Mouse (Mus musculus): ENCODE measurements around the gene Ceacam9. TPM values are rescaled to one million over a fixed set of nuclear protein-coding genes. Genes with fewer than 3 reads are reported as not detected.

Ceacam9 gene
- total RNA-seq, 2 experiments from 2014 or later, result not detected

DNA sequence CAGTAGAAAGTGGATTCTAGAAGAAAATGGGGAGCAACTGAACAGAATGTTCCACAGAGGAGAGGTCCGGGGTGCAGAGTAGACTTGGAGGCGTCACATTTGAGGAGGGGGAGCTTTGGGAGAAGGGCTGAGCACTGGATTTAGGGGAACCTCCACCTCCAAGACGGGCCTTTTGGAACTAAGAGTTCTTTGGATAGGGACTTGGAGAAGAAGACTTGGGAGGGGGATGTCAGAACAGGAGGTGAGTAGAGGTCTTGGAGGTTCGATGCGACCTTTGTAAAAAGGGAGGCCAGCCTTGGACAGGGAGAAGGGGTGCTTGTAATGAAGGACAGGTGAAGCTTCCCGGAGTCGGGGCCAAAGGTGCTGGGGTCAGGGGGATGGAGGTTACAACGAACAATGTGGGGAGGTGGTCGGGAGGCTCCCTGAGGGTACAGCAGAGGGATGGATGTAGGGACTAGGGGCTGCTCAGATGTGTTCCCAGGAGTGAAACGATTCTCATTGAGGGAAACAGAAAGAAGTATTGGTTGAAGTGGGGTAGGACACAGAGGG, 17.4 kb downstream of the Ceacam9 start:
- no peak for DNase-seq (ENCODE audit: low spot score in 2 of 2)

DNA sequence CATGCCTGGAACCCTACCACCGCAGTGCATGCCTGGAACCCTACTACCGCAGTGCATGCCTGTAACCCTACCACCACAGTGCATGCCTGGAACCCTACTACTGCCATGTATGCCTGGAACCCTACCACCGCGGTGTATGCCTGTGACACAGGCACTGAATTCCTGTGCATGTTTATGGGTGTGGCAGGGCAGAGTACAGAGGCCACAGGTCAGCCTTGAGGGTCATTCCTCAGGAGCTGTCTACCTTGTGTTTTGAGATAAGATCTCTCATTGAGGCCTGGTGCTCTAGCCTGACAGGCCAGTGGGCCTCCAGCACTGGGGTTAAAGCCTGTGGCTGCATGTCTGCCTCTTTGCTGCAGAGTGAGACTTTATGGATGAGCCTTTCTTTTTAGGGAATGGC, 23.6 kb downstream of the Ceacam9 start:
- DNase-seq (ENCODE audit: low spot score in 2 of 2), result no peak

DNA sequence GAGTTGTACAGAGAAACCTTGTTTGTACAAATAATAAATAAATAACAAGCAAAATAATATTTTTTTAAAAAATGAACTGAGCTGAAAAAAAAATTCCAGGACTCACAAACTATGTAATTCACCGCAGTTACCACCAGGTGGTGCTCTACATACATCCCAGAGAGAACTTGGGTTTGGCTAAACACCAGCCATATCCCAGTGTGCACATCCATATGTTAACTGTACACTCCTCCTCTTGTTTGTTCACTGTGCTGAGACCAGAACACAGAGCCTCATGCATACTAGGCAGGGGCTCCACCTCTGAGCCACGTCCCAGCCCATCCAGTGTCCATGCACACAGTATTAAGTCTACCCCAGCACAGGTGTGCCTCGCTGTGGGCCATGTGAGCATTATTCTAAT, 24.4 kb downstream of the Ceacam9 start:
- DNase-seq (ENCODE audit: low spot score in 2 of 2), result peak in 1 of 2 experiments; percentile 31

DNA sequence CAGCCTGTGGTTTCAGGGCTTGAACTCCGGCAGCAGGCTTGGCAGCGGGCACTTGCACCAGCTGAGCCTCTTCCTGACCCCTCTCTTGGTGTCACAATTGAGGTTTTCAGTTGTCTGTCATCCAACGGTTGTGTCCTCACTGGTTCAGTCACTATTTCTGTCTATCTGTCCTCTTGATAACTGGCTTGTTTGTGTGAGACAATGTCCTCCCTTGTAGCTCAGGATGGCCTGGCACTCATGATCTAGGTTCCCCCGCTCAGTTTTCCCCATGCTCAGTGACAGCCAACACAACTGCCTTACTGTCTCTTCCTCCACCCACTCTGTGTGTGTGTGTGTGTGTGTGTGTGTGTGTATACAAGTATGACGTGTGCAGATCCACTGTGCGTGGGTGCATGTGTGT, 25.9 kb downstream of the Ceacam9 start:
- no peak for DNase-seq (ENCODE audit: low spot score in 2 of 2)

DNA sequence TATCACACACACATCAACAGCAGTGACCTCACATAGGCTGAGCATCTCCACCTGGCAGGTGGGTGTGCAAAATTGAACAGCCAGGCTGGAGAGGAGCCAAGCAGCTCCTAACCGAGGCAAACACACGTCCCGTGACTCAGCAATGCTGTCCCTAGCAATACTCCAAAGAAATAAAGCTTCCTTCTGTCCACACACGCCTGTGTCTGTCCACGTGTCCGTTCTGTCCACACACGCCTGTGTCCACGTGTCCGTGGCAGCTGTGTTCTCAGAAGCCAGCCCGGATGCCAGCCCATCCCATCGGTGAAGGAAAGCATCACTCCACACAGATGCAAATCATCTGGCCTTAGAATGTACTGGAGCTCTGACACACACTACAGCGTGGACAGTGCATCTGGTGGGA, 30.3 kb downstream of the Ceacam9 start:
- DNase-seq (ENCODE audit: low spot score in 2 of 2), result no peak

DNA sequence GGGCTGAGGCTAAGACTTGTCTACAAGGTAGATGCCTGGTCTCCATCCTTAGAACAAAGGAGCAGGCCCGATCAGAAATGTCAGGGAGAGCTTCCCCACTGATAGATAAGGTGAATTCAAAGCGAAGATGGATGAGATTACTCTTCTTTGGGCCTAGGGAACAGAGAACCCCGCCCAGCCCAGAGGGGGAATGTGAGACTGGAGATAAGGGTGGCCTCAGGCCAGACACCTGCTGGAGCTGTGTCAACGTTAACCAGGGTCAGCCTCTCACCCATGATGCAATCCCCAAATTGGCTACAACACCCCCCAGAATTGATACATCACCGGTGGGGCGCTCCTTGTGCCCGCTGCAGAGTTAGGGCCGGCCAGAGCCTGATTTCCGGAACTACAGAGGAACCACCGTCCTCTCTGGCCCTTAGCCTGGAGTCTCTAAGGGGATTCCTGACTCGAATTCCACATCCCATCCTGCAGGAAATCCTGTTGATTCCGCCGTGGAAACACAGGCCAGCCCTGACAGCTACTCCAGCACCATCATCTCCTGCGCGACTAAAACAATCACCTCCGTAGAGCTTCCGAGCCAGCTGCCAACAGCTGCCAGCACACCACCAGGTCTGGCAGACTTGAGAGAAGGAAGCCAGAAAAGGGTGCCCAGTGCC, 33.8 kb downstream of the Ceacam9 start:
- DNase-seq (ENCODE audit: low spot score in 2 of 2), result no peak

DNA sequence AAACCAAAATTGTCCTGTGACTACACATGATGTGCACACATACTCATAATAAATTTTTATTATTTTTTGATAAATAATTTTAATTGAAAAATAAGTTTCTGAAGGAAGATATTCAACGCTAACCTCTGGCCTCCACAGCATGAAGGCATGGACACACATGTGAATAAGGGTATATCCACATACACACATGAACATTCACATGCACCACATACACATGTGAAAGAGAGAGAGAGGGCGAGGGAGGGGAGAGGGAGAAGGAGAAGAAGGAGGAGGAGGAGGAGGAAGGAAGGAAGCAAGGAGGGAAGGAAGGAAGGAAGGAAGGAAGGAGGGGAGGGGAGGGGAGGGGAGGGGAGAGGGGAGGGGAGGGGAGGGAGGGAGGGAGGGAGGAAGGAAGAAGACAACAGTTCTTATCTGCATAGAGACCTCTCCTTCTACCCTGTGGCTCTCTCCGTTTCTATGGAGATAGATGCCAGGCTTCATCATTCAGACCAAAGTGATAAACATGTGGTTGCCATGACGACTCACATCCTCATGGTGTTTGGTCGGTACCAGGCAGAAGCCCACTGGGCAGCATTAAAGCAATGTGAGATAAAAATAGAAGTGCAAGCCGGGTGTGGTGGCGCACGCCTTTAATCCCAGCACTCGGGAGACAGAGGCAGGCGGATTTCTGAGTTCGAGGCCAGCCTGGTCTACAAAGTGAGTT, 37.3 kb downstream of the Ceacam9 start:
- DNase-seq (ENCODE audit: low spot score in 2 of 2), result no peak

DNA sequence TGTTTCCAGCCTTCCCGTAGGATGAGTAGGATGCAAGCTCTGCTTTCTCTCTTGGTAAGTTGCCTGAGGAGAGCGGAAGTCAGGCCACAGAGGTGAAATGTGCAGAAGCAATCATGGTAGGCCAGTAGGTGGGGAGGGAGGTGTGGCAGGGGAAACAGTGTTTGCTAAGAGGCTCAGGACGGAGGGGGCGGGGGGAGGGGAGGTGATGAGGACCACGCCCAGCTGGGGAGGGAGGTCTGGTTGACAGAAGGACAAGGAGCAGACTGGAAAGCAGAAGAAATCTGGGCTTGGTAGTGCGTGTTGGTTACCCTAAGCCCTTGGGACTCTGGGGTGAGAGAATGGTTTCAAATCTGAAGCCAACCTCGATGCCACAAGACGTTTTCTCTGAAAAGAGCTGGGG, 38.6 kb downstream of the Ceacam9 start:
- no peak for DNase-seq (ENCODE audit: low spot score in 2 of 2)

DNA sequence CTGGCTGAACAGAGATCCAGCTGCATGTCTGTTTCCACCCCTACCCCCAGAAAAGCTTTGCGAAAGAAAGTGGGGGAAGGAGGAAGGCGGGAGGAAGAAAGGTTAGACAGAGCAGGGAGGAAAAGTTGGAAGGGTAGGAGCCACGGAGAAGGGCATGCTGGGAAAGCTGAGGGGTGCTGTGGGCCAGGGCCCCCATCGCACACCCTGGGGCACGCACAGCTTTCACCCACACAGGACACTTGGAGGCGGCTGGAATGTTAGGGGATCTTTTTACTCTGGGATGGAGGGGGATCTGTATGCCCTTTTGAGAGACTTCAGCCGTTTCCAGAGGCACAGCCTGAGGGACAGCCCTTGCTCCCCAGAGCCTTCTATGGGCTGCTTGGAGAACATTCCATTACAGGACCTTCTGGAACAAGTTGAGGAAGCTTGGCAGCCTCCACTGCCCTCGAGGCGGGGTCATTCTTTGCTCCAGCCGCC, 39.3 kb downstream of the Ceacam9 start:
- DNase-seq (ENCODE audit: low spot score in 2 of 2), result no peak

DNA sequence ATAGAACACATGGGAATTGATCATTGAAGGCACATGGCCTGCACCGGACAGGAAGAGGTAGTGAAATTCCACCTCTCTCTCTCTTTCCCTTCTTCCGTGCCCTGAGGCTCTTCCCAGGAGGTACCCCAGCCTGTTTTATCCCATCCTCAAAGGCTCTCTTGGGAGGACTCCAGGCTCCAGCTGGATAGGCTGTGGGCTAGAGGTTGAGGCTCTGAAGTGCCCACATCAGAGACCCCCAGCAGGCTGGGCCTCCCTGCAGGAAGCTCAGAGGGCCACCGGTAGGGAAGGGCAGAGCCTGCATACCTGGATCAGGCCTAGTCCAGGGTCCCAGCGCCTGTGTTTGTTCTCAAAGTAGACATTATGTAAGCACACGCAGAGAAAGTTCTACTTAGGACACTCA, 39.9 kb downstream of the Ceacam9 start:
- DNase-seq (ENCODE audit: low spot score in 2 of 2), result no peak

DNA sequence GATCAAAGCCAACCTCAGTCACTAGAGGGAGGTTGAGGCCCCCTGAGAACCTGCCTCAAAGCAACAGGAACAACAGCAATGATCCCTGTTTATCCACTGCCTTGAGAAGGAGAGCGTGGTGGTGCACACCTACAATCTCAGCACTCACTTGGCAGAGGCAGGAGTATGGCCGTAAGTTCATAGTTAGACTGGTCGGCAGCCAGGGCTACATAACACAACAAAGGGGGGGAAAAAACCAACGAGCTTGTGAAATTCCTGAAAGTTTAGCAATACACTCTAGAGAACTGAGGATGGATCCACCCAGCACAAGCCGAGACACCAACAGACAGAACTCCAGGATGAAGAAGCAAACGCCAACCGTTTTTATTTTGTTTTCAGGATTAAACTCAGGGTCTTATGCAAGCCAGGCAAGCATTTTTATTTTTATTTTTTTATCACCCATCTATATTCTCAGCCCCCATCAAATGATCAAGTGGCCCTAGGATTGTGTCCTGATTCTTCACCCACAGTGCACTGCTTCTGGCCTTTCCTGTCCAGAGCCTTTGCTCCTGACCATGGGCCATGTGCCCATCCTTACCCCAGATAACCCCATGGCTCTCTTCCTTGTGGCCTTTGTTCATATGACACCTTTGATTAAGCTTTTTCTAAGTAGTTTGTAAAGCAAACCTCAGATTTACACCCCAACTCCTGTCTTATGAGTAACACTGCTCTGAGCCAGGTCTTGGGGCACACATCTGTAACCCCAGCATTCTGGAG, 41.9 kb downstream of the Ceacam9 start:
- no peak for DNase-seq (ENCODE audit: low spot score in 2 of 2)

DNA sequence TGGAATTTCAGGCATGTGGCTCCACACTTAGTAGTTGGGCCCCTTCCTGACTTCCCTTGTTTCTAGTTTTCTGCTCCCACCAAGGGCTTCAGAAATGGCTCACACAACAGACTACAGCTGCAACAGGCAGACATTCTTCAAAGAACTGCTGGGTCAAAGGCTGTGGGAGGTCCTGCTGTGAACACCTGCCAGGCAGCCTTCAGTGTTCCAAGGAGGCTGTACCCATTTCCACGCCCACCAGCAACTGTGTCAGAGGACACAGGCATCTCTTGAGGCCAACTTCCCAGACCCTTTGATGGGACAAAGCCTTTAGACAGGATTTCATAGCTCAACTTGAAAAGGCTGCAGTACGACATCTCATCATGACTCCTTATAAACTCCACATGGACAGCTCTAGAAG, 44.7 kb downstream of the Ceacam9 start:
- no peak for DNase-seq (ENCODE audit: low spot score in 2 of 2)

Other genes with a start within 250 kb of the Ceacam9 start
- not detected for gene Npas1, start 244.2 kb upstream of the Ceacam9 start, total RNA-seq (2021)
- 10 to 100 TPM; 54.3 to 63.1 TPM for gene Arhgap35, start 106.9 kb upstream of the Ceacam9 start, total RNA-seq (2021)
- gene Ceacam15, start 46.2 kb upstream of the Ceacam9 start, total RNA-seq (2021), result not detected
- gene Ap2s1, start 16.5 kb downstream of the Ceacam9 start, total RNA-seq (2021), result 100 to 1,000 TPM; 120 to 146 TPM
- 100 to 1,000 TPM in 1 of 2 experiments, 10 to 100 TPM in 1; 89.3 to 253 TPM for gene Slc1a5, start 59.4 kb downstream of the Ceacam9 start, total RNA-seq (2021)
- 10 to 100 TPM; 67.7 to 69.3 TPM for gene Strn4, start 94.0 kb downstream of the Ceacam9 start, total RNA-seq (2021)
- 10 to 100 TPM; 23.7 to 25.2 TPM for gene Fkrp, start 94.8 kb downstream of the Ceacam9 start, total RNA-seq (2021)
- 10 to 100 TPM; 13.9 to 23.3 TPM for gene Prkd2, start 121.0 kb downstream of the Ceacam9 start, total RNA-seq (2021)
- 1 to 10 TPM; 3.1 to 3.8 TPM for gene Dact3, start 153.4 kb downstream of the Ceacam9 start, total RNA-seq (2021)
- gene Gng8, start 169.9 kb downstream of the Ceacam9 start, total RNA-seq (2021), result under 1 TPM in 1 of 2 experiments, not detected in 1; 0.35 TPM
- 1 to 10 TPM in 1 of 2 experiments, under 1 TPM in 1; 0.96 to 1.1 TPM for gene Ptgir, start 184.6 kb downstream of the Ceacam9 start, total RNA-seq (2021)
- 100 to 1,000 TPM; 227 to 234 TPM for gene Calm3, start 202.2 kb downstream of the Ceacam9 start, total RNA-seq (2021)
- gene Pnmal2, start 222.8 kb downstream of the Ceacam9 start, total RNA-seq (2021), result 10 to 100 TPM; 24.4 to 33.3 TPM
- 1 to 10 TPM; 3.5 to 4.0 TPM for gene Pnmal1, start 237.8 kb downstream of the Ceacam9 start, total RNA-seq (2021)

All from adrenal gland, adult 18-20 months (tissue).